Mouse (Mus musculus): ENCODE measurements around the gene Prickle4.

The Prickle4 gene

DNA sequence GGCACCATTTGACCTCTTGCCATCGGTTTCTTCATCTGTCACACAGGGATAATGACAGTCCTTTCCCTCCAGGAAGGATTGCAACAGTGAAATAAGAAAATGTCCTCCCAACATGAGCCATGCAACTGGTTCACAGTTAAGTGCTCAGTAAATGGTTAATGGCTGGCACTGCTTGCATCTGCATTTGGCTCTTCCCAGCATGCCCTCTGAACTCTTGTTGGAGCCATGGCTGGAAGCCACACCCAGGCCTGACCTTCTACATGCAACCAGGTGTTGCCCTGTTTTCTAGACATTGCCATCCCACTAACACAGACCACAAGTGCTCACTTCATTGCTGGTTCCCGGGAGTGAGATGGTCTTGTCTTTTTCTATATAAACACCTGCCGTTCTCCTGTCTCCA, 13.4 kb upstream of the Prickle4 start:
- in situ Hi-C loops (cut with MboI; ENCODE audit: low sequenced_read_pairs): no loop called here

DNA sequence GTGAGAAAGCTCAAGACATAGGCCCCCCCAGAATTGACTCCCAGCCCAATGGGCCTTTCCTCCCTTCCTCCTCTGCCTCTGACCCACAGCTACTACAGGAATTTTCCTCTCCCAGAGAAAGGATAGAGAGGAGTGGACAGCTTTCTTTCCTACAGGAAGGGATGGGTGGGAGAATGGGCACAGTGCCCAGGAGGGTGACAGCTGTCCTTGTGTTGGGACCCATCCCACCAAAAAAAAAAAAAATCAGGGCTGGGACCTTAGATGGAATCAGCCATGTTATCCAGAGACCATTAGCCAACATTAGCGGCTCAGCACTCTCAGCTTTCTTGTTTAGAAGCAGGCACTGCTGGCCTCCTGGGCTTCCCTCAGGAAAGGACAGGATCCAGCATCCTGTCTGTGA, 11.7 kb upstream of the Prickle4 start:
- in situ Hi-C loops (cut with MboI; ENCODE audit: low sequenced_read_pairs): no loop called here

DNA sequence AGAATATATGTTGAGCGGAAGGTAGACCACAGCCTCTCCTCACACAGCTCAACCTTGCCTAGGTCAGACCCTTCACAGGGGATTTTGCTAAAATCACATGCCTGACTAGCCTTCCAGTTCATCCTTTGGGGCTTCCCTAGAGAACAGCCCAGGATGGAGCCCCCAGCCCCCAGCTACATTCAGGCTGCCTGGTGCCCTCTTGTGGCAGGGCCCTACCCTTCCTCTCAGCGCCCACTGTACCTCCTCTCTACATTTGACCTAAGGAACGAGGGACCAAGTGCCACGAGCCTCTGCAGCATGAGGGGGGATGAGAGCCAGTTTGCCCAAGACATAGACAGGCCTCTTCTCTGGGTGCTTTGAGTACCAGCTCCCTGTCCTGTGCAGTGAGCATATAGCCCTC, 10.2 kb upstream of the Prickle4 start:
- in situ Hi-C loops (cut with MboI; ENCODE audit: low sequenced_read_pairs): no loop called here

DNA sequence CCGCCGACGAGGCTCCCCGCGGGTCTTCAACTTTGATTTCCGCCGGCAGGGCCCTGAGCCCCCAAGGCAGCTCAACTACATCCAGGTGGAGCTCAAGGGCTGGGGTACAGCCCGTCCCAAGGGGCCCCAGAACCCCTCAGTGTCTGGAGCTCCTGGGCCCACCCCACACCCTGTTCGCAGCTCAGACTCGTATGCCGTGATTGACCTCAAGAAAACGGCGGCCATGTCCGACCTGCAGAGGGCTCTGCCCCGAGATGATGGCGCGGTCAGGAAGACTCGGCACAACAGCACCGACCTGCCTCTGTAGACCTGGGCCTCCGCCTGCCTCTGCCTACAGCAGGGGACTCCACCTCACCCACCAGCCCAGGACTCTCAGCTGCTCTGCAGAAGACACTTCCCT, 9.0 kb upstream of the Prickle4 start:
- in situ Hi-C loops (cut with MboI; ENCODE audit: low sequenced_read_pairs): no loop called here

DNA sequence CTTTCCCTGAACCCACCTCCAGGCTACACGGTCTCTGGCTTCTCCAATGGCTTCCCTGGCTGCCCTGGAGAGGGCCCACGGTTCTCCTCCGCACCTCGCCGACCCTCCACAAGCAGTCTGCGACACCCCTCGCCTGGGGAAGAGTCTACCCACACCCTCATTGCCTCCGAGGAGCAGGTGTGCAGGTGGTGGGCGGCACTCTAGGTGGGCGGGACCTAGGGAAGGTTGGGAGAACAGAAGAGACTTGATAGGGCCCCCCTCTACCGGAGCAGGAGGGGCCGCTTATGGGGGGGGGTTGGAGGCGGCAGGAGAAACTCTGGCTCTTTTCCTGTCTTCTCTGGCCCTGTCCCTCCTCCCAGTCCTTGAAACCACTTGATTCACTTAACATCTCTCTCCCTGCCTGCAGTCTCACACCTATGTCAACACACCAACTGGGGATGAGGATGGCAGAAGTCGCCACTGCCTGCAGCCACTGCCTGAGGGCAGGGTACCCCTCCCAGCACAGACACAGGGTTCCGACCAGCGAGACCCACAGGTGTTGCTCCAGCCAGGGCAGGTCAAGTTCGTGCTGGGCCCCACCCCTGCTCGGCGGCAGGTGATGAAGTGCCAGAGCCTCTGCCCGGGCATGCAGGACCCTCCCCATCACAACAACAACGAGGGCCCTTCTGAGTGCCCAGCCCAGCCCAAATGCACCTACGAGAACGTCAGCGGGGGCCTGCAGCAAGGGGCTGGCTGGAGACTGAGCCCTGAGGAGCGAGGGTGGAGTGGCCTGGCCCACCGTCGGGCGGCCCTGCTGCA, 8.2 kb upstream of the Prickle4 start:
- in situ Hi-C loops (cut with MboI; ENCODE audit: low sequenced_read_pairs): no loop called here

DNA sequence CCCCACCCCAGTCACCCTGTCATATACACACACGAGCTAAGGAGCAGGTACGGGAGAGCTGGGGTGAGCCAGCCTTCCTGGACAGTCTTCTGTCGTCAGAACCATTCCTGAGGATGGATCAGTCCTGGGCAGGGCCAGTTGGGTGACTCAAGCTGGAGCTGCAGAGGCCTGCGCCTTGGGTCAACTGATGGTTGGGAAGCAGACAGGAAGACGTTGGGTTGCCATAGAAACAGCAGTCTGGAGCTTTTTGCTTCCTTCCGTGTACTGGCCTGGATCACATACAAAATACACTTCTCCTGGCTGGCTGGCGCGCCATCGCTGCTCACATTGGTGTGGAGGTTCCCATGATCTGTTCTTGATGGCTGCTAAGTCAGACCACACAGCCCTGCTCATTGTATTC, 7.3 kb upstream of the Prickle4 start:
- in situ Hi-C loops (cut with MboI; ENCODE audit: low sequenced_read_pairs): no loop called here

DNA sequence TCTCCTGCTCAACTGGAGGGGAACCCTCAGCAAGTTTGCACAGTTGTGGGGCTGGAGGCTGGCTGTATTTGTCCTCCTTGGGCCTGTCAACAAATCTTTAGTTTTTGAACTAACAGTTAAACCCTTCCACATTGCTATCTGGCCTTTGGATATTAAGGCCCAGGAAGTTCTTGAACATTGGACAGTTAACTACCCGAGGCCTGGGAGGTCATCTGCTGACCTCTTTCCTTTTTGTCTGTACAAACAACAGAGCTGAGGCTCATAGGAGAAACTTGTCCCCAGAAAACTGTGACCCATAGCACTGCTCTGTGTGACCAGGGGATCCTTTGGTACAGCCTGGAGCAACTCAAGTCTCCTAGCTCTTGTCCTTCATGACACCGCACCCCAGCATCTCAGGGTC, 4.5 kb upstream of the Prickle4 start:
- in situ Hi-C loops (cut with MboI; ENCODE audit: low sequenced_read_pairs): no loop called here

DNA sequence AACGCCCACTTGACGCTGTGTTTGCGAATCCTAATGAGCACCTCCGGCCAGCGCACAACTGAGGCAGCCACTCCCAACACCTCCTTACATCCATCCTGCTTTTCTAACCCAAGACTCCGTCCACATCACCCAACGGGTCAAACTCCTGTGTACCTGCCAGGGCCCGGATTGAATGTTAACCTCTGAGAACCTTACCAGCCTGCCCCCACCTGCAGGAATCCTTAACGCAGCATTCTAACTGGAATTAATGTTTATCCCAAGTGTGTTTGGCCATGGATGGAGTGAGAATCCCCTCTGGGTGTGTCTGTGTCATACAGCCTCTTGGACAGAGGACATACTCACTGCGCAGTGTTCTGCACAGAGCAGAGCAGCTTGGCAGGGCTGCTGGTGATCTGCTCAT, 3.6 kb upstream of the Prickle4 start:
- in situ Hi-C loops (cut with MboI; ENCODE audit: low sequenced_read_pairs): no loop called here

DNA sequence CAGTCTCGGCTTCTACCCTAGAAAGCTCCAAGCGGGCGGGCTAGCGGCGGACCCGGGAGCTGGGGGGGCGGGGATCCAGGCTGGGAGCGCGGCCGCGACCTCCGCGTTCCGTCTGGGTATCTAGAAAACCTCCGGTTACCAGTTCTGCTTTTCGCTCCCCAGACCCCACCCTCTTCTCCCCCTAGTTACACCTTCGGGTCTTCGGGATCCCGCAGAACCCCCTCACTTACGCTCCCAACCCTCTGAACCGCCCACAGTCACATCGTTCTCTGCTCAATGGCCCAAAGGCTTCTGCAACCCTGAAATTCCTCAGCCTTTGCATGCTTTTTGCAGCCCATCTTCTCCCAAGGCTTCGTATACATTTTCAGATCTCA, 788 bp upstream of the Prickle4 start:
- in situ Hi-C loops (cut with MboI; ENCODE audit: low sequenced_read_pairs): no loop called here

DNA sequence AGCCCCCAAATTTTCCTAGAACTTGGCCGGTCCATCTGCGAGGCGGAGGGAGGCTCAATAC, 264 bp downstream of the Prickle4 start, which contains the start of gene Gm21981:
TSS of gene Gm21981 (minus strand) at position 14 of the 61 bp plus-strand sequence.
- in situ Hi-C loops (cut with MboI; ENCODE audit: low sequenced_read_pairs): no loop called here

DNA sequence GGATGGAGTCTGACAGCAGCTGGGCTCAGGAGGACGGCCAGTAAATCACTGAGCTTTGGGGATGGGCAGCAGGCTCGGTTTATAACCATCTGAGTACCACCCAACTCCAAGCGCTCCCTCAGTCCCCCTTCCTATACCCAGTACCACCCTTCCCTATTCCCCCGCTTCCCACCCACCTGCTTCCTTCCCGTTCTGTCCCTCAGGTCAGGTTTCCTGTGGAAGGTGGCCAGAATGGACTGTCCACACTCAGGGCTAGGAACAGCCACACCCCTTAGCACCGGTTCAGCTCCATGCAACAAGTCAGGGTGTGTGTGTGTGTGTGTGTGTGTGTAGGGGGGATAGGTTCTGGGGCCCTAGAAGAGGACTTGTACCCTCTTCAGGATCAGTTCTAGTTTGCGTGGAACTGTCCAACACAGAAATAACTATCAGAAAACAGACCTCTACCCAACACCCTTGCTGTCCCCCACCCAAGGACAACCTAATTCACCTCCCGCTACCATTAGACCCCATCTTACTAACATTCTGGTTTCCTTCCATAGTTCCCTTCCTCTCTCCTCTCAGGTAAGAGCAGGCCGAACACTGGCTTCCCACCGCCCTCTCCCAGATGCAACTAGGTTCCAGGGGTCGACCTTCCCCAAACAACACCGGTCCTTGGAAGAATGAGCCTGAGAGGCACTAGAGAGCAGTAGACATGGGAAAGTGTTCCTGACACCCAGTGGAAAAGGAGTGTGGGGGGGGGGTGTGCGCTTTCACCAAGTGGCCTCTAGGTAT, 680 bp downstream of the Prickle4 start:
- in situ Hi-C loops (cut with MboI; ENCODE audit: low sequenced_read_pairs): no loop called here

DNA sequence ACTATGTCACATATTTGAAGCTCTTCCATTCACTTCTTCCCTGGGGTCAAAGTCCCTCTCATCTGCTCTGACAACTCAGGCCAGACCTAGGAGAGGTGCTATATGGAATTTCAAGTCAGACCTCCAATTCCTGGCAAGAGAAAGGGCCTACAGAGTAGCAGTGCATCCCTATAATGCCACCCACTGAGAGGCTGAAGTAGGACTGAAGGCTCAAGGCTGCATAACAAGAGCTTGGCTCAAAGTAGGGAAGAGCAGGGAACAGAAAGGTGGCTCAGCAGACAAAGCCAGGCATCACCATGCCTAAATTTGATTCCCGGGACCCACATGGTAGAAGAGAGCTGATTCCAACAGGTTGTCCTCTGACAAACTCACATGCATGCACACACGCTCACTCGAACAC, 2.9 kb downstream of the Prickle4 start:
- in situ Hi-C loops (cut with MboI; ENCODE audit: low sequenced_read_pairs): no loop called here

DNA sequence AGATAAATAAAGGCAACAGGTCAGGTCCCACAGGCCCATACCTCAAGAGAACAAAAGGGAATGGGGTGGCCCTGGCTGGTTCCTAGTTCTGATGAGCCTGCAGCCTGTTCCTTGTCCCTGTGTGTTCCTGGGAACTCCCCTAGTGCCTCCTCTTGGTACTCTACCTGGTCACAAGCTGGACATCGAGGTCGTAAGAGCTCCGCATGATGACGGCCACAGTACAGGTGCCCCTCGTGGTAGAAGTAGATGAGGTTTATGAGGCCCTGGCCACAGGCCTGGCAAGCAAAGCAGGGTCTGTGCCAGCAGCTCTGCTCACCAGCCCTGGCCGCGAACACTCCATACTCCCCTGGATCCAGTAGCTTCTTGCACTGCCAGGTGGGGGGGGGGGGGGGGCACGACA, 4.6 kb downstream of the Prickle4 start:
- in situ Hi-C loops (cut with MboI; ENCODE audit: low sequenced_read_pairs): no loop called here

DNA sequence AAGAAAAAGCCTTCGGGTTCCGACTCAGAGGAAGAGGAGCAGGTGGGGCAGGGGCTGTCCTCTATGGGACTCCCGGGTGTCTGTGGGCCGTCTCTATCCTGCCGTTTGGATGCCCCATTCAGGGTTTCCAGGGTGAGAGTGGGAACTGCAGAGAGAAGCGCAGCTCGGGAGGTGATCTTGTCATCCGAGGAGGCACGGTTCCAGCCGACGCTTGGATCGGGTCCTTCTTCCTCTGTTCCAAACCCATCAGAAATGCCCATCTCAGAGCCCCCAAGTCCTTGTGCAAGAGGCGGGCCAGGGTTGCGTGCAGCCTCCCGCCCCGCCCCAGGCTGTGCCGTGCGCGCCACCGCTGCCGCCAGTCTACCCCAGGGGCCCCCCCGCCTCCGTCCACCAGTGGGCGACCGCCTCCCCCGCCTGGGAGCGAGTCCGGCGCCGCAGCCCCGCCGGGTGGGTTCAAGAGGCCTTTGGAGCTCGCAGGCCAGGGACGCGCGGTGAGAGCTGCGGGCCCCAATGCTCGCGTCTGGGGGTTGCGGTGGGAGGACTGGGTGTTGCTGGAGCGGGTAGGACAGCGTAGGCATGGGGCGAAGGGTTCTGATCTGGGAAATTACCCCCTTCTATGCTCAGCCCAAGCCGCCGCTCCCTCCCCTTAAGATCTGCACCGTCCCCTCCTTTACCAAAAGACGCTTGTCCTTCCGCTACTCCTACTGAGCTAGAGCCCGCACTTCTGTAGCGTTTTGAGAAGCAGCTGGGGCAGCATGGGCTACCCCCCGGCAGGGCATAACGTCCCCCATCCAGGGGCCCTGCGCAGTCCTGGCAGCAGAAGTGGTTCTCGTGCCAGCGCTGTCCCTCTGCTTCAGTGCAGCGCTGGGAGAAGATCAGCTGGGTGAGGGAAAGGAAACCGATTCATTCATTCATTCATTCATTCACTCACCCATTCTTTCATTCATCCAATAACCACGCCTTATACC, 5.6 kb downstream of the Prickle4 start, which contains the start of gene Frs3:
TSS of gene Frs3 (plus strand) at position 423 of the 968 bp plus-strand sequence.
- in situ Hi-C loops (cut with MboI; ENCODE audit: low sequenced_read_pairs): no loop called here

DNA sequence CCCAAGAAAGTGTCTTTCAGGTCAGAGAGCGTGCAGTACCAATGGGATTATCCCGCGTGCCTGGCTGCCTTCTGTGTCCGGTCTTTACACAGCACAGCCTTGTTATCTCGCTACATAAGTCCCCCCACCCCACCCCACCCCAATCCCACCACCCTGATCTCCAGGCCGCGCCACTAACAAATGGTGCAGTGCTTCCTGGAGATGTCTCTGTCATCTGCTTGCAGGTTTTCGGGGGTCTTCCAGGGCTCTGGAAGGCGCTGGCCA, 6.3 kb downstream of the Prickle4 start, which contains the start of gene Tomm6:
TSS of gene Tomm6 (minus strand) at position 43 of the 264 bp plus-strand sequence.
- in situ Hi-C loops (cut with MboI; ENCODE audit: low sequenced_read_pairs): no loop called here

DNA sequence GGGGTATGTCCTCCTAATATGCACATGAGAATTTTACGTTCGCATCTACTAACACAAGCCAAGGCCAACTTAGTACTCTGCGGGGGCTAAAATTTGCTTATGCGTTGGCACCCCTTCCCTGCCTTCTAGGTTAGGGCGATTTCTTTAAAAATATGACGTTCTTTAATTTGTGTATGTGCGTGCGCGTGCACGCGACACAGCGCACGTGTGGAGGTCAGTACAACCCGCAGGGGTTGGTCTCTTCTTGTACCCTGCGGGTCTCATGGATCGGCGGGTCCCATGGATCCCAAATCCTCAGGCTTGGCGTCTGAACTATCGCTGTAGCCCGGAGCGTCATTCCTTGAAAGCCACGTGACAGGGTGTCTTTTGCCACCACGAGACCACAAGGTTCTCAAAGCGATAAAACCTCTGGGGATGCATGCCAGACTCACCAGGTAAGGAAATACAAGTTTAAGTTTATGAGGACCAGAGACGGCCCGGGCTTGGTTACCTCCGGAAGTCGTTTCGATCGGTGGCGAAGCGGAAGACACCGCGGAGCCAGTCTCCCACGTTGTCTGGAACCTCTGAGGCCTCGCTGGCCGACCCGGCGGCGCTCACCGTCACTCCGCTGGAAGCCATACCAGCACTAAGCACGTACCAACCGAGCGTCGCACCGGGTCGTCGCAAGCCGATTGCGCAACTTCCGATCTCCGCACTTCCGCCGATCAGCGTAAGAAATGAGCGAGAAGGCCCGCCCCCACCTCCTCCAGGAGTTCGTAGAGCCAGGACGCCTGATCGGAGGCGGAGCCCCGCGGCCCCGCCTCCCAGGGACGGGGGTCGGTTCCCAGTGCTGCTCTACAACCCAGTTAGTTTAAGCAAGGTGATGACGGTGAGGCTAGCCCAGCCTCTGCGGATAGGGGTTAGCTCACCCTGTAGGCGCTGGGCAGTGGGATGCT, 6.9 kb downstream of the Prickle4 start:
- in situ Hi-C loops (cut with MboI; ENCODE audit: low sequenced_read_pairs): no loop called here

DNA sequence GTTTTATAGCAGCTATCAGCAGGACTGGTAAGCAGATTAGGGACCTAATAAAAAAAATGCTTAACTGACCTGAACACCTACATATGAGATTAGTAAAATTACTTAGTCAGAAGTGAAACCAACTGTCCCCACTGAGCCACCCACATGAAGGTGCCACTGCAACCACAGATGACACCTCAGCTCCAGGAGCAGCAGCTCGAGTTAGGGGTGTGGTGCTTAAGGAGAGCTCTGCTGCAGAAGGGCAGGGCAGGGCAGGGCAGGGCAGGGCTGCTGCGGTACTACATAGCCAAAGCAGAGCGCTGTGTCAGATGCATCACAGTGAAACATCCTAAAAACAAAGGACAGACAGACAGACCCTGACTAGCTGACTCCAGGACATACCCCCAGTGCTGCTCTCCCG, 11.7 kb downstream of the Prickle4 start:
- in situ Hi-C loops (cut with MboI; ENCODE audit: low sequenced_read_pairs): no loop called here

DNA sequence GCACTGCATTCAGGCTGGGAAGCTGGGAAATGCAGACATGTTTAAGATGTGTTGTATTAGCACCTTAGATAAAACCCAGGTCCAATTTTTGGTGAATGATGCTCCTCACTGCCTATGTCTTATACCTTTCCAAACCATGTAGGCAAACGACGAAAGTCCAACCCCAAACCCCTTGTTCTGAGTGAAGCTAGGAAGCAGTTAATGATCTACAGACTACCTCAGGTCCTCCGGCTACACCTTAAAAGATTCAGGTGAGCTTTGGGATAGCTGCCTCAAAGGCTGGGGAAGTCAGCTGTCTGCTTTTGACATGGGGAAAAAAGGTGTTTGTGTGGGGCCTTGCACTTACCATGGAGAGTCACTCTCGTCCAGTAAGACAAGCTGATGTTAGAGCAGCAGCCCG, 15.8 kb downstream of the Prickle4 start:
- in situ Hi-C loops (cut with MboI; ENCODE audit: low sequenced_read_pairs): no loop called here

DNA sequence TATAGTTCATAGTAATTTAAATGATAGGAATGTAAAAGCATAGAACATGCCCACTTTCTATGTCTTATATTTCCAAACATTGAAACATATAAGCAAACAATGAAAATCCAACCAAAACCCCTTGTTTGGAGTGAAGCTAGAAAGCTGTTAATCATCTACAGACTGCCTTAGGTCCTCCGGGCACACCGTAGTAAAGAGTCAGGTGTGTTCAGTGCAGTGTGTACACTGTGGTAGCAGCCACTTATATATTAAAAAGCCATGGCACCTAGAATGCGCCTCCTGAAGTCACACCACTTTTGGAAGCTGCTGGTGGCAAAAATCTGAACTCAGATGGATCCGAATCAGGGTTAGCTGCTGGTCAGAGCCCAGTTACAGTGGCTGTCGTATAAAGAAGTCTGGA, 16.3 kb downstream of the Prickle4 start:
- in situ Hi-C loops (cut with MboI; ENCODE audit: low sequenced_read_pairs): no loop called here

DNA sequence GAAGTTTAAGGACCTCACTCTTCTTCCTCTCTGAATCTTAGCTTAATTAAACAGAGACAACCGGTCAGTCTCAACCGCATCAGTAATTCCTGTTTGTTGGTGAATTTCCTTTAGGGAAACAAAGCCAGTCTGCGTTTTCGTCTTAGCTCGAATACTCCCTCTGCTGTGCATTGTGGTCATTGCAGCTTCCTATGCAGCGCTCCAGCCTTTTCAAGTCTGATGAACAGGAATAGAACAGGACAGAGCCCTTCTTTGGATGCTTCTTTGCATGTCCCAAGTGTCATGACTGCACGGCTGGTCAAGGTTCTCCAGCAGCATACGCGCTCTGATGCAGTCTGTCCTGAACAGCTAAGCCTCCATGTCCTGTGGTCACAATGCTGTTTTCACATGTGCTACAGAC, 18.0 kb downstream of the Prickle4 start:
- in situ Hi-C loops (cut with MboI; ENCODE audit: low sequenced_read_pairs): no loop called here

Data from CH12F3 (cell line).